Mouse (Mus musculus): ENCODE data around the gene Nudt16. TPM values are rescaled to one million over a fixed set of nuclear protein-coding genes. Genes with fewer than 3 reads are reported as not detected.

Gene Nudt16
- 21.1 to 22.2 TPM (median 21.6 TPM) in 4 replicates for total RNA-seq (2023)

DNA sequence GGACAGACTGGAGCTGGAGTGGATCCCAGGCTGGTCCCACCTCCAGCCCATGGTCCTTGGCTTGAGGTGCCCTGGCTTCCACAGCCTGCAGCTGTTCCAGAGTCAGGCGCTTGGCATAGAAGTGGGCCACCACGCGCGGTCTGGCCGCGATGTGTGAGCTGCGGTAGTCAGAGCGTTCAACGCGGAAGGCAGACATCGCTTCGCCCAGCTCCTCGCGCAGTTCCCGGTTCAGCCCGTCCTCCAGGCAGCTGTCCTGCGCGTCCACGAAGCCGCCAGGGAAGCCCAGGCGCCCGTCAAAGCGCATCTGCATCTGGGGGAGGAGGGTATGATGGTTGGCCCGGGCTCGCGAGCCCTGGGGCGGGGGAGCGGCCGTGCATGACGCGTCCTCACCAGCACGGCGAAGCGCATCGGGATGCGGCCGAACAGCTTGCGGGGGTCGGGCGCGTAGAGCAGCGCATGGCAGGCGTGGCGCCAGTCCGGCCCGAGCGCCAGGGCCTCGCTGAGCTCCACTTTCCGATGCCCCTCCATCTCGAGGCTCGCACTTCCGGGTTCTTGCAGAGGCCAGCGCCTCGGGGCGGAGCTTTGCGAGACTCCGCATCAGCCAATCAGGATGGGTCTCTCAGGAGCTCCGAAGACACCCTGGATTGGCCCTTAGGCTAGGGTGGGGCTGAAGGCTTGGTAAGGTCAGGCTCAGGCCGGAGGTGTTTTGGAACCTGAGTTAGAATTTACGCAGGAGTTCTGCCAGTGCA lies at the start of gene Nudt16:
Nudt16 (minus strand) TSS at position 572 of the 749 bp plus-strand sequence.

GRCm38 (mm10) chr9:105144992-105145391 lies 13.4 kb upstream of the Nudt16 start, which contains the start of gene 1700080E11Rik:
Gene 1700080E11Rik, minus strand, starts transcription at chr9:105145092.

Other genes with a start within 250 kb of the Nudt16 start
- gene Mrpl3, start 78.6 kb downstream of the Nudt16 start, total RNA-seq (2023) = 55.4 to 71.8 TPM (median 64.3 TPM) in 4 replicates
- not detected in 4 replicates for gene 1700080E11Rik, start 13.3 kb upstream of the Nudt16 start, total RNA-seq (2023)

Data from B cell, adult 62 days (primary cell).